Mouse (Mus musculus) left cerebral cortex, postnatal 36 days (tissue): ENCODE results near the gene Ablim1. TPM values are rescaled to one million over a fixed set of nuclear protein-coding genes. Genes with fewer than 3 reads are reported as not detected.
A peak's percentile ranks its signal among the peaks of the same experiment; 100 is the strongest.

Experiments
- DNase-seq, 2 experiments: peaks; one replicate each; pipeline ENCODE4 v3.0.0; 2021 to 2022; ENCODE audit warnings: low spot score in 2 of 2, mixed read lengths in 1 of 2
- intact Hi-C: fragments of 180-260 bp; cut with DNase I; formaldehyde crosslinking; loops from one replicate; pipeline ENCODE4 v1.15.1; 2025
- total RNA-seq, 2 experiments: library from RNA; stranded (reverse); gene quantifications; 2 replicates each; pipeline ENCODE4 v1.2.3; 2021

The Ablim1 gene
- total RNA-seq, 2 experiments from 2014 or later, result 98.4 to 129 TPM

DNA sequence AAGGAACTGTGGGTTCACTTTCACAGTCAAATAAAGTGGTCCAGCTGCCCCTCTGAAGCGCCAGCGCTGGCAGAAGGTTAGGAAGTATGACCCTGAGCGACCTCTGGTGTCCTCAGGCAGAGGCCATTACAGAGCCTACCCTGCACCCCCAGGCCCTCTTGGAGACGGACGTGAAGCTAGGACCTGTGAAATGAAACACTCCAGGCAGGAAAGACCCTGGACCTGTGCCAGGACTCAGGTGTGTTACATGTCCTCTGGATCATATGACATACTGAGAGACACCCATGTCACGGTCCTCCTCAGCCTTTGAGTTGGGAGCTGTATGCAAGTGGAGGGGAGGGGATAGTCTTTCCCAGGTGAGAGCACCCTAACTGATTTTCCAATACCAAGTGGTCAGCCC, 137.4 kb downstream of the Ablim1 start:
- DNase-seq, result no peak
- intact Hi-C loops, result no loop called here

DNA sequence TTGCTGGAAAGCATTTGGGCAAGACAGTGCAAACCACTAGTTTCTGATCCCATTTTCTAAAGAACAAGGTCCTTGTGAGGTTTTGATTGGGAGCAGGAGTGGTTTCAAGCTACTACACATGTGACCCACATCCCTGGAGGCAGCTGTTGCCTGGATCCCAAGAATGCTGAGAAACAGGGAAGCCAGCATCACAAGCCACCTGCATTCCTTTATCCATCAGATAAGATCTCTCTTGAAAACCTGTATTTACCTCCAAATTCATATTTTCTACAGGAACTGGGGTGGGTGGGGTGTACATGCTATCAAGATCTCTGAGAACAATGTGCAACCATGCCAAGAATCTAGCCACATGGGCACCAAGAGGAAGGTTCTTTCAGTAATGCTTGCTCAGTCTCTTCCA, 139.6 kb downstream of the Ablim1 start:
- intact Hi-C loops, result no loop called here

DNA sequence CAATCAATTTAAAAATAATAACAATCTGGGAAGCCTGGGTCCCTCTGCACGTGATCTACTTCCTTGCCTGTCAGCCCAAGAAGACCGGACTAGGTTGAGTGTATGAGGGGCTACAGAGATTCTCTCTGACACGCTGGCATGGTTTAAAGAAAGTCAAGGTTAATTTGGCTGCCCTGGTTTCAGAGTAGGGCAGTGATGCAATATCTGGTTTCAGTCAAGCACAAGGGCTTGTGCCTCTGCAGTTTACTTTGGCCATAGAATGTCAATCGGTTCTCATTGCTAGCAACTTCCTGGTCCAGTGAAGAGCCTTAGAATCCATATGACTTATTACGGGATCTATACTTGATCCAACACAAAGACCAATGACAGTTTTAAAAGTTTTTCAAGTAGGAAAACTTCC, 140.2 kb downstream of the Ablim1 start:
- intact Hi-C loops, result no loop called here
- DNase-seq, result no peak

More for the DNA sequence above, 139.6 kb downstream of the Ablim1 start:
- DNase-seq, result no peak

DNA sequence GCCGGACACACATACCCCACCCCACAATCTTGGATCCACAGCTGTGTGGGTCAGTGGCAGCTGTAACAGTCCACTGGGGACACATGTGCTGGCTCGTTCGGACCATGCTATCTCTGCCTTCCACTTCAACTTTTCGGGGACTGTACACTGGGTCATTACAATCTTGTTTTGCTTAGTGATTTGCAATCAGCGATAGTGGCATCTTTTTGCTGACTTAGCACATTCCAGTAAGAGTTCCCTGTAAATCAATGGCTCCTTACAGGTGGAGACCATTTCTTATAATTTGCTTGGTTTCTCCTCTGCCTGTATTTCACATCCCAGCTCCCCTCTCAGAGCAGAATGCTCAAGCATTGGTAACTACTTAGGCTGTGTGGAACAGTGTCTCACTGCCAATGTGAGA, 140.7 kb downstream of the Ablim1 start:
- intact Hi-C loops, result no loop called here

DNA sequence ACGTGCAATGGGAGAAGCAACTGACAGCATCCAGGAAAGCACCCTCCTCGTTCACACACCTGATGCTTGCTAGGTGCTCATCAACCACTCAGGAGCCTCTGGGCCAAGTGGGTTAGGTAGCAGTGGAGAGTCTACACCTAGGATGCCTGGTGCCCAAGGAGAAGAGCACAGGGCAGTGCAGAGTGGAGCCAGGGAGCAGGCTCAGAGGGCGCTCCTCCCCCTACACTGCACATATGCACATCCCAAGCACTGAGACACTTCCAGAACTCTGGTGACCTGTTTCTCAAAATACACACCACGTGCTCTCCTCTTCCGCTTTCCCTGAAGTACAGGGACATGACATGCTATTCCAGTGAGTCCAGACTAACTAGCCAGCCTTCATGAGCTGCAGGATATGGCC, 142.4 kb downstream of the Ablim1 start:
- intact Hi-C loops, result no loop called here
- no peak for DNase-seq

More for the DNA sequence above, 140.7 kb downstream of the Ablim1 start:
- DNase-seq, result no peak

DNA sequence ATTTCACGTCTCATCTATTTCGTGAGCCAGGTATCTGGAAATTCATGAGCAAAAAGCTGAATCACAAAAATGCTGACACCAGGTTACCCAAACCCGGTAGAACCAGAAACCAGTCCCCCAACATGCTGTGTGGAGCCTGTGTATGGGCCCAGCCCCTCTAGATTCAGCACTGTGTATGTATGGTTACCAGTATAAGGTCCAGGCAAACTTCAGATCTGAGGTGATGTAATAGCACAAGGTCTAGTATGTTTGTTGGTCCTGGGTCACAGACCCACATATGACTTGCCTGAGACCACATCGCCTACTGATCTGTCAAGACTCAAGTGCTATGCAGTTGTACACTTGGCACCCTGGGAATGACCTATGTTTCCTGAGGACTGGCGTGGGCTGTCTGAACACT, 143.8 kb downstream of the Ablim1 start:
- intact Hi-C loops, result no loop called here
- no peak for DNase-seq

DNA sequence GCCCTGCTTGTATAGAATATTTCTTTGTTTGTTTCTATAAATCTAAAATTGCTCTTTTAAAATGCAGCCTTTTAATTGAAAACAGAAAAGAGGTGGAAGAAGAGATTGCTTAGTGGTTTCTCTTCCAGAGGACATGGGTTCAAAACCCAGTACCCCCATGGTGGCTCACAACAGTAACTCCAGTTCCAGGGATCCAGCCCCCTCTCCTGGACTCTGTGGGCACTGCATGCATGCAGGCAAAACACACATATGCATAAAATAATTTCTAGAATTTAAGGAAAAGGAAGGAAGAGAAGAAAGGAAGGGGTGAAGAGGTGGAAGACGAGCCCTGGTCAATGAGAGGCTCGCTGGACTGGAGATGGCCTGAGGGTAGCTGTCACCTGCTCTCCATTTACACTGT, 145.2 kb downstream of the Ablim1 start:
- DNase-seq, result no peak
- intact Hi-C loops, result loop anchor here (10.0 kb wide), 2 partner anchors 375 to 475 kb away; no protein-coding TSS in a partner anchor

DNA sequence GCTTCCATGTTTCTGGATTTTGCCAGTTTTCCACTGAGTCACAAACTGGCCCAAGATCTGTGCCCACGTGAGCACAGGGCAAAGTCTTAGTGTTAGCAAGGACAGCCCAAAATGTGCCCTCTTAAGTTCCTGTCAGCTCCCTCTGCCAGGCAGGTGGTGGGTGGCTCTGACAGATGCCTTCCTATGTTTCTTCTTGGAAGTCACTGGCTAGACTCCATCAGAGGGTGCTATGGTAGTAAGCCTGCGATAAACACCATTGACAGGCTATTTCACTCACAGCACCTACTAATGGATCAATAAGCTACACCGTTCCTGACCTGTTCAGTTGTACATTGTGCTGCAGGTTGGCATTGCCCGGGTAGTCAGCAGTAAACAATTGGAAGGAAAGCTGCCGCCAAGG, 147.0 kb downstream of the Ablim1 start:
- DNase-seq, result no peak
- intact Hi-C loops, result loop anchor here (10.0 kb wide), 2 partner anchors 377 to 477 kb away; no protein-coding TSS in a partner anchor

DNA sequence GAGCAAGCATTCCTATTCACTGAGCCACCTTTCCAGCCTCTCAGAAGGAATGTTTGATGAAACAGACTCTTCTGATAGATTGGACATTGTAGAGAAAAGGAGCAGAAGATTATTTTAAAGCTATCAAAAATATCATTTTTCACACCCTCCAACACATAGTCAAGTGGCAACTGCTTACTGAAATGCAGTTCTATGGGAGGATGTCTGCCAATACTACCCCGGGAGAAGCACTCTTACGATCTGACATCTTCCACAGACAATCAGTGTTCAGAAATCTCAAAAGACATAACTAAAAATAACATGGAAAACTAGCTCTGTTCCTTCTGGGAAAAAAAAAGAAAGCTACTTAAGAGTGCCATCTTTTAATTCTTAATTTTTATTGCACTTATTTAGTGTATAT, 149.8 kb downstream of the Ablim1 start:
- intact Hi-C loops, result loop anchor here (5.0 to 10.0 kb wide), 5 partner anchors 32 to 480 kb away; partner anchors contain the start of gene Ablim1

DNA sequence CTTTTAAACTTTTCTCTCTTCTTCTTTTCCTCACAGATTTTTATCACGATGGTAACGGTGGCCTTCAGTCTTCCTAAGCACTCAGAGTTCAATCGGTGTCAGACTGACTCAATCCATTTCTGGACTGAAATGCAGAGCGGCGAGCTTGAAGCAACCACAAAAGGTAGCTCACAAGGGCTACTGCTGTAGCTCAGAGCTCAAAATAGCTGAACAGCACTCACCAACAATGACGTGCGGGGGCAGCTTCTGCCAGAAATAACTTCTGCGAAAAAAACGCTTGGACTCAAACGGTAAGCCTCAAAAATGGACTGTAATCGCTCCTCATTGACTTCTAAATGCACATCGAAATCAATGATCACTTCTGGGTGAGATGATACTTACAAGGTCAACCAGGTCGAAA, 151.4 kb downstream of the Ablim1 start:
- peak in 1 of 2 experiments; percentile 59 for DNase-seq
- intact Hi-C loops, result loop anchor here (5.0 to 10.0 kb wide), 5 partner anchors 34 to 481 kb away; partner anchors contain the start of gene Ablim1

More for the DNA sequence above, 149.8 kb downstream of the Ablim1 start:
- no peak for DNase-seq

DNA sequence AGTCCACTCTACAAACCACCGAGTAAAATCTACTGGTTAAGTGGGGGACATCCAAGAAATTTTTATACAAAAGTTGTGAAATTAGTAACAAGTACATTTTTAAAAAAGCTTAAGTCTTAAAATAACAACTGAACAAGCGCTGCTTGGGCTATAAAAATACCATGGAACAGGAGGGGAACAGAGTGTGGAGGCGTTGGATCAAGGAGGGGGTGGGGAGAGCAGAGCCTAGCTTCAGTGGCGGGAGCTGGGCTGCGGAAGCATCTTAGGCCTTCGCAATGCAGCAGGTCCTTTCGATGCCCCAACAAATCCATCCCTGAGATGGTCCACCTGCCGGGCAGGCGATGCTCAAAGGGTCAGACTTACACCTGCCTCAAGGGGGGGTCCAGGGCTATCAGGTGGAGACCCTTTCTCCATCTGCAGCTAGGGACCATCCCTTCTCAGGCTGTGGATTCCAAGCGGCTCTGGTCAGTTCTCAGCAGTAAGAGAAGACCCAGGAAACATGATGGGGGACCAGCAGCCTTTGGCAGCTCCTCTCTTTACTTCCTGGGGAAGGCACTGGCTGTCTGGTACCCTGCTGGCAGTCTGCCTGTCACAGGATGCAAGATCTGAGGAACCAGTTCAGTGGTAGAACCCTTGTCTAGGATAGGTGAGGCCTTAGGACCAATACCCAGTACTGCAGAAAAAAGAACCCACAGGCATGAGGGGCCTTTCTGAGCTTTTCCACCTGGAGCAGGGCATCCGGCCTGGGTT, 152.6 kb downstream of the Ablim1 start:
- intact Hi-C loops, result loop anchor here (1.0 to 10.0 kb wide), 6 partner anchors 35 to 483 kb away; partner anchors contain the start of gene Ablim1
- no peak for DNase-seq

DNA sequence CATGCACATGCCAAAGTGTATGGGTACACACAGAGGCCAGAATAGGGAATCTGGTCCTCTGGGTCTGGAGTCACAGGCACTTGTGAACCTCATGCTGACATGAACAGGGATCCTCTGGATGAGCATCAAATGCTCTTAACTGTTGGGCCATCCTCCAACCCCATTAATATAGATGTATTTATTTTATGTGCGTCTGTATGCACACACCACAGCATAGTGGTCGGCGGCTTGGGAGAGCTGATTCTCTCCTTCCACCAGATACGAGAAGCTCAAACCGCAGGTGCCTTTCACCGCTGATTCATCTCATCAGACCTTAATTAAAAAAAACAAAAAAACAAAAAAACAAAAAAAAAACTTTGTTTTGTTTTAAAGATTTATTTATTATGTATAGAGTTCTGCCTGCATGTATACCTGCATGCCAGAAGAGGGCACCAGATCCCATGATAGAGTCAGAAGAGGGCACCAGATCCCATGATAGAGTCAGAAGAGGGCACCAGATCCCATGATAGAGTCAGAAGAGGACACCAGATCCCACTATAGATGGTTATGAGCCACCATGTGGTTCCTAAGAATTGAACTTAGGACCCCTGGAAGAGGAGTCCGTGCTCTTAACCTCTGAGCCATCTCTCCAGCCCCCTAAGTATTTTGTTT, 153.6 kb downstream of the Ablim1 start:
- intact Hi-C loops, result loop anchor here (1.0 to 10.0 kb wide), 6 partner anchors 36 to 484 kb away; partner anchors contain the start of gene Ablim1
- peak in 1 of 2 experiments; percentile 57 for DNase-seq

DNA sequence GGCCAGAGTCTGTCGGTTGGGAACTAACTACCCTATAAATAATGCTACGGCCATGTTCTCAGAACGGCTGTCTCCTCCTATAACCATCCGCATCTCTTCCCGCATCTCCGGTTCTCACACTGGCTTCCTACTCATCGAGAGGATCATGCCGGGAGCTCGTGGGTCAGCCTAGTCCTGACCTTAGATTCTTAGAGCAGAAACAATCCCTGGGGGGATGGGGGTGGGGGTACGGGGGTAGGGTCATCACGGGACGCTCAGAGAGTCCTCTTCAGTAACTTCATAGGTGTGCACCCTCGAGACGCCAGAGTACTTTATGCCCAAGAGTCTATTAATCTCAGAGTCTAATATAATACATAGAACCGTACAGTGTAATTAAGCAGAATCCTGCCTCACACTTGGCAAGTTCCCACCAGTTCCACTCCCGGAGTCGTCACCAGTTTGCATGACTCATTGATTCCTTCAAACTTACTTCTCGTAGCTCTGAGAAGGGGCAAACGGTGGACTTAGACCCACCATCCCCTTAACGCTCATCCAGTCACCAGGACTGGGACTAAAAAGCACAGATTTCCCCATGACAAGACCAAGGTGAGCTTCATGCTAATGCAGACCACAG, 156.9 kb downstream of the Ablim1 start:
- intact Hi-C loops, result no loop called here
- no peak for DNase-seq

DNA sequence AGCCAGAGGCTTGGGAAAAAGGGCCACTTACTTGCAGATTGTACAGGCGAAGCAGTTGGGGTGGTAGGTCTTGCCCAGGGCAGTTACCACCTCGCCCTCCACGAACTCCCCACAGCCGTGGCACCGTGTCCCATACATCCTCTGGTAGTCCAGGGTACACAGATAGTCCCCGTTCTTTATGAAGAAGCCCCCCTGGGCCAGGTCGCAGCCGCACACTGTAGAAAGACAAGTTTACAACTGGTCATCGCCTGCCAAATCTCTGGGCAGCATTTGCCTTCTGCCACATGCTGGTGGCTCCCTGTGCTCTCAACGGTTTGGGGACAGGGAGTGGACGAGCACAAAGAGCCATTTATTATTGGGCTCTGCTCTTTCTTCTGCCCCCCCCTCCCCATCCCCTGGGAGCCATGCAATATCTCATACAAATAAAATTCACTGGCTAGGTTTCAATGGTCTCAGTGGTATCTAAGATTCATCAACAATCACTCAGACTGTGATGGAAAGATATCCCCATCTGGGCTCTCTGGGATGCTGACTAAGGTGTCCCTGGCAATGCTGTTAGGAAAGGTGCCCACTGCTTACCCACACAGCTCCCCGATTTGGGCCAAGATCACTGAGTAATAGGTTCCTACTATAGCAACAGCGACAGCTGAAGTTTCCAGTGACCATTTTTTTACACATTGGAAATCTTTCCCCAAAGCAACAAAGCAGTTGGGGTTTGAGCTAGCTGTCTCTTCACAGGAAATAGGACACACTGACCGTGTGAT, 159.4 kb downstream of the Ablim1 start:
- intact Hi-C loops, result no loop called here
- DNase-seq, result peak; percentile 57 to 63

DNA sequence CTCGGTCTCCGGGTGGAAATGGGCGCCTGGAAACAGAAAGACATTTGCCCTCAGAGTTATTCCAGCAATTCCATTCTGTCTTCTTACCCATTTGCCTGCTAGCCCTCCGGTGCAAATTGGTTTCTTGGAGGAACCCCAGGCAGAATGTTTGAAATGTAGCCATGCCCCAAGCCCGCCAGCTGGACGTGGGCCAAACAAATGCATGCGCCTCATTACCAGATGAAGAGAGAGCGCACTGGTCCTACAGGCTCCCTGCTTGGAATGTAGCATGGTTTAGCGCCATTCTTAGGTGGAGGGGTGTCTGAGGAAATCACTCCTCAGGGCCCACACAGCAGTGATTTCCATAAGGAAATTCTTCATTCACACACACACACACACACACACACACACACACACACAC, 162.4 kb downstream of the Ablim1 start:
- intact Hi-C loops, result no loop called here
- peak in 1 of 2 experiments; percentile 53 for DNase-seq

DNA sequence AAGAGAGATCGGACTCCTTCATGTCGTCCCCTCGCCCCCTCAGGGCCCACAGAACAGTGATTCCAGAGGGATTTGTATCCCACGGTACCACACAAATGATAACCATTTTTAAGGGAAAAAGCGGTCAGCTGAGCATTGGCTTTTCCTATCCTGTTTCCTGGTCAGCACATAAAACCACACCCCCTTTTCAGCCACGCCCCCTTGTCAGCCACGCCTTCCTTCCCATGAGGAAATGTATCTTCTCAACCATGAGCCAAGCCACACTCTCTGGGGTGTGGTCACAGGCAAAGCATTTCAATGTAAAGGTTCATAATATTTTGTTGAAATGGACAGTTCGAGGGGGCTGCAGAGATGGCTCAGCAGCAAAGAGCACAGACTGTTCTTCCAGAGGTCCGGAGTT, 163.2 kb downstream of the Ablim1 start:
- intact Hi-C loops, result no loop called here
- no peak for DNase-seq

DNA sequence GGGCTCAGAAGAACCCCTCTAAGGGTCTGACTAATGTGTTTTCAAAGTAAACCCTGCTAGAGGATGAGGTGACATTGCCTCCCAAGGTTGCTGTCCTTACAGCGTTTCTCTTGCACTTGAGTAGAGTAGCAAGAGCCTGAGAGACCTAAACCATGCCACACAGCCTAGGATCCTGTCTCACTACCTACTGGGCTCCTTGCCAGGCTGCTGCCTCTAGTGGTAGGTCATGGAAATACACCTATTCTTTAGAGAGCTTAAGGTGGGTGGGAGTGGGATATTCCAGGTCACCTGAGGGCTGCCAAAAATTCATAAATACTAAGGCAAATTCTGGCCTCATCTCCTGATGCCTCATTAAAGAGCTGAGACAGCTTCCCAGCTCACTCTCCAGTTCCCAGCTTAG, 164.4 kb downstream of the Ablim1 start:
- no peak for DNase-seq
- intact Hi-C loops, result no loop called here

DNA sequence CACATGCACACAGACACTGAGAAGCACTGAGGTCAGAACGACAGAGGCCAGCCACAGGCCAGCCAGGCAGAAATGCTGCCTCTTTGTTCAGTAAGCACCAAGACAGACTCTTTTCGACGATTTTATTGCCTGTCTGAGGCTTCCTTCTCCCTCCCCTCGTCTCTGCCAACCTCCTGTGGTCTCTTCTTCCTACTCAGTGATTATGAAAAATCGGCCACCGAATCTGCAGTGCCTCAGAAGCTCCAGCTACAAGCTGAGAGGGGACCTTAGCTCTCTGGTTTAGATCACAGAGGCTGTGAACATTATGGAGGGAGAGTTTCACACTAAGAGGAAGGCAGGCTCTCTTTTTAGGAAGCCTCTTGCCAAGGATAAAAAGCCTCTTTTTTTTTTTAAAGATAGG, 167.0 kb downstream of the Ablim1 start:
- intact Hi-C loops, result no loop called here
- DNase-seq, result no peak

DNA sequence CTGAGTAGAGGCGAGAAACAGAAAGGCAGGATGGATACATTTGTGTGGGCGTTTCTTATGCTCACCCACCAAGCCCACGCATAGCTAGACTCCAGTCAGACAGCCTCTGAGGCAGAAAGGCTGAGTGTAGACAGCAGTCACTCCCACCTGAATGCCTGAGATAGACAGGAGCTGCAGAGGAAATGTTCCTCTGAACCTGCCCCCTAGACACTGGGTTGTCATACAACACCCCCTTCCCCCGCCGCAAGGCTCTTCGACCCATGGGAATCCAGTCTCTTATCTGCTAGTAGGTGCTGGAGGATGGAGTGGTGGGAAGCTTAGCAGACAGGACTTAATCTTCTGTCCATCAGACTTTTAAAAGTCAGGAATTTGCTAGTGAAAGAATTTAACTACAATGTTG, 167.8 kb downstream of the Ablim1 start:
- no peak for DNase-seq
- intact Hi-C loops, result no loop called here

DNA sequence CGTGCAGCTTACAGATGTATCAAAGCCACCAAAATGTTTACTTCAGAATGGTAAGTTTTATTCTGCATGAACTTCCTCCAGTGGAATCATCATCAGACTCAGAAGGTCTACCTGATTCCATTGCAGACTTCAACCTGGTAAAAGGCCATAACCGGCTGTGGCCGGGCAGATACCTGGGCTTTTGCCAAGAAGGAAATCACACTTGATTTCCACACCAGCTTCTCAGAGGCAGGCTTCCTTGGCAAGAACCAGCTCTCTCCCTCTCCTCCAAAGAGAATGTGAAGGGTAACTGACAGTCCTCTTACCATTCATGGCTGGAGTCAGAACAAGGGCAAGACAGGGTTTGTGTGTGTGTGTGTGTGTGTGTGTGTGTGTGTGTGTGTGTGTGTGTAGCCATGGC, 171.1 kb downstream of the Ablim1 start:
- DNase-seq, result no peak
- intact Hi-C loops, result no loop called here
